Mouse (Mus musculus) olfactory bulb, adult 2 months (tissue): ENCODE data around the gene Ovol1. TPM values are rescaled to one million over a fixed set of nuclear protein-coding genes. Genes with fewer than 3 reads are reported as not detected.

Source experiments
- H3K27ac ChIP-seq: fragments of 200-500 bp; 2 replicates; pipeline ENCODE4 v1.5.1; 2012; ENCODE audit warnings: low read depth, low read length; ENCODE audit not compliant: insufficient read depth
- H3K4me1 ChIP-seq: fragments of 200-500 bp; 2 replicates; pipeline ENCODE4 v1.6.1; 2012; ENCODE audit warnings: low read length; ENCODE audit not compliant: control insufficient read depth, insufficient read depth
- H3K4me3 ChIP-seq: fragments of 200-500 bp; 2 replicates; pipeline ENCODE4 v1.5.1; 2012; ENCODE audit warnings: mild to moderate bottlenecking, low read depth, low read length, moderate library complexity; ENCODE audit not compliant: insufficient read depth
- CTCF ChIP-seq: fragments of 200-500 bp; IDR thresholded peaks from 2 replicates; pipeline ENCODE4 v1.5.1; 2012; ENCODE audit warnings: low read depth, mild to moderate bottlenecking, low read length, moderate library complexity; ENCODE audit not compliant: insufficient read depth
- POLR2A ChIP-seq: fragments of 200-500 bp; IDR thresholded peaks from 2 replicates; pipeline ENCODE4 v1.6.1; 2012; ENCODE audit warnings: mild to moderate bottlenecking, low read depth, low read length, moderate library complexity; ENCODE audit not compliant: insufficient read depth
- WGBS: fragments of 180-500 bp; shearing (Covaris S2); methylation state at CpG from one replicate; pipeline ENCODE4 v1.1.7; 2018; 5-methylcytosine and 5-hydroxymethylcytosine counted together
- polyA plus RNA-seq: library from polyadenylated mRNA; stranded (reverse); fragments of >200 nt; gene quantifications from 2 replicates; pipeline ENCODE4 v1.2.4, GENCODE M21; 2012; ENCODE audit warnings: low replicate concordance; ENCODE audit not compliant: missing spikeins, insufficient read depth, insufficient read length

Gene Ovol1
- not detected in 2 replicates for polyA plus RNA-seq

GRCm38 (mm10) chr19:5560457-5561041, at the start of gene Ovol1:
TSS of gene Ovol1 (minus strand) at chr19:5560646.
- Histone ChIP-seq H3K27ac (no peak within 1 kb of the TSS), H3K4me1 (peaks cover 15% of the 10 kb centered on the region), H3K4me3 (peak within 1 kb of the TSS; percentile 25)
- WGBS: 1% methylated on average over 57 of the region's 57 CpGs
- no peak for TF ChIP-seq POLR2A
- TF ChIP-seq CTCF: no peak

- TF ChIP-seq CTCF (no peak), POLR2A (peak; percentile 71)
- Histone ChIP-seq H3K4me1 (peaks cover 18% of the 10 kb centered on the region), H3K27ac (peak within 1 kb of the TSS; percentile 99), H3K4me3 (peak within 1 kb of the TSS; percentile 67)
- under 1% methylated on average over 55 of the region's 55 CpGs for WGBS
Observed at GRCm38 (mm10) chr19:5609547-5610404, 49.3 kb upstream of the Ovol1 start, which contains the start of gene Kat5. TSS of gene Kat5 (minus strand) at chr19:5610237.

GRCm38 (mm10) chr19:5609171-5609546, 48.7 kb upstream of the Ovol1 start:
- WGBS: 39% methylated on average over 10 of the region's 10 CpGs
- TF ChIP-seq CTCF: no peak
- TF ChIP-seq POLR2A: no peak
- H3K27ac ChIP-seq: no peak overlapping the region
- peak overlapping the region; percentile 67 for H3K4me3 ChIP-seq
- peaks cover 18% of the 10 kb centered on the region for H3K4me1 ChIP-seq

- peak overlapping the region; percentile 67 for H3K4me3 ChIP-seq
- 95% methylated on average over 13 of the region's 13 CpGs for WGBS
- no peak overlapping the region for H3K27ac ChIP-seq
- TF ChIP-seq POLR2A: no peak
- TF ChIP-seq CTCF: no peak
- peaks cover 22% of the 10 kb centered on the region for H3K4me1 ChIP-seq
Observed at GRCm38 (mm10) chr19:5608707-5609106, 48.3 kb upstream of the Ovol1 start.

GRCm38 (mm10) chr19:5607705-5608410, 47.4 kb upstream of the Ovol1 start:
- TF ChIP-seq CTCF (no peak), POLR2A (no peak)
- Histone ChIP-seq H3K27ac (no peak overlapping the region), H3K4me3 (no peak overlapping the region), H3K4me1 (peaks cover 27% of the 10 kb centered on the region)
- 90% methylated on average over 26 of the region's 26 CpGs for WGBS

GRCm38 (mm10) chr19:5606196-5606595, 45.8 kb upstream of the Ovol1 start:
- H3K27ac ChIP-seq: no peak overlapping the region
- WGBS: 81% methylated on average over 8 of the region's 8 CpGs

GRCm38 (mm10) chr19:5605126-5605525, 44.7 kb upstream of the Ovol1 start:
- 86% methylated on average over 7 of the region's 7 CpGs for WGBS
- TF ChIP-seq CTCF: no peak
- TF ChIP-seq POLR2A: no peak
- no peak overlapping the region for H3K4me3 ChIP-seq
- peaks cover 29% of the 10 kb centered on the region for H3K4me1 ChIP-seq
- no peak overlapping the region for H3K27ac ChIP-seq

More at GRCm38 (mm10) chr19:5606196-5606595, 45.8 kb upstream of the Ovol1 start:
- Histone ChIP-seq H3K4me1 (peaks cover 31% of the 10 kb centered on the region), H3K4me3 (no peak overlapping the region)
- TF ChIP-seq CTCF (no peak), POLR2A (no peak)

GRCm38 (mm10) chr19:5603664-5604063, 43.2 kb upstream of the Ovol1 start:
- WGBS: 83% methylated on average over 7 of the region's 7 CpGs
- no peak overlapping the region for H3K4me3 ChIP-seq
- TF ChIP-seq CTCF (no peak), POLR2A (no peak)
- peaks cover 21% of the 10 kb centered on the region for H3K4me1 ChIP-seq
- H3K27ac ChIP-seq: no peak overlapping the region
